Mouse (Mus musculus) liver, embryonic 12.5 days (tissue): ENCODE data around the gene Slc25a3. TPM values are rescaled to one million over a fixed set of nuclear protein-coding genes. Genes with fewer than 3 reads are reported as not detected.
A peak's percentile ranks its signal among the peaks of the same experiment; 100 is the strongest.

Experiments
- ATAC-seq: fragments of 200-750 bp; cut with Nextera tagmentation; 2 replicates; pipeline ENCODE4 v1.8.0; 2017; ENCODE audit warnings: moderate number of reproducible peaks, mild to moderate bottlenecking, moderate library complexity
- H3K27ac ChIP-seq: fragments of 300-500 bp; sonication (generic); 2 replicates; pipeline ENCODE4 v1.5.1; 2016; ENCODE audit warnings: mild to moderate bottlenecking
- H3K27me3 ChIP-seq: fragments of 300-500 bp; sonication (generic); replicated peaks from 2 replicates; pipeline ENCODE4 v1.6.1; 2016; ENCODE audit warnings: mild to moderate bottlenecking, moderate library complexity
- H3K36me3 ChIP-seq: fragments of 300-500 bp; sonication (generic); 2 replicates; pipeline ENCODE4 v1.6.1; 2016; ENCODE audit warnings: mild to moderate bottlenecking, moderate library complexity
- H3K4me1 ChIP-seq: fragments of 300-500 bp; sonication (generic); 2 replicates; pipeline ENCODE4 v1.6.1; 2016
- H3K4me2 ChIP-seq: fragments of 300-500 bp; sonication (generic); 2 replicates; pipeline ENCODE4 v1.6.1; 2016; ENCODE audit warnings: mild to moderate bottlenecking, moderate library complexity
- H3K4me3 ChIP-seq: fragments of 300-500 bp; sonication (generic); 2 replicates; pipeline ENCODE4 v1.5.1; 2016; ENCODE audit warnings: mild to moderate bottlenecking, moderate library complexity
- H3K9ac ChIP-seq: fragments of 300-500 bp; sonication (generic); 2 replicates; pipeline ENCODE4 v1.6.1; 2016; ENCODE audit warnings: mild to moderate bottlenecking, moderate library complexity
- H3K9me3 ChIP-seq: fragments of 300-500 bp; sonication (generic); replicated peaks from 2 replicates; pipeline ENCODE4 v1.6.1; 2016; ENCODE audit warnings: mild to moderate bottlenecking, moderate library complexity
- WGBS: fragments of 180-500 bp; shearing (Covaris S2); methylation state at CpG from one replicate; pipeline ENCODE4 v1.1.7; 2016; ENCODE audit not compliant: insufficient replicate concordance; 5-methylcytosine and 5-hydroxymethylcytosine counted together
- polyA plus RNA-seq: library from polyadenylated mRNA; unstranded; fragments of >200 nt; fragmentation: Nextera tagmentation; extraction: Ambion mirVana; gene quantifications from 2 replicates; pipeline ENCODE4 v1.2.1, GENCODE M21; 2016

The Slc25a3 gene
- polyA plus RNA-seq, 1 experiment from 2014 or later, result 297 TPM

GRCm38 (mm10) chr10:91138317-91138716 lies 14.5 kb upstream of the Slc25a3 start:
- no peak overlapping the region for H3K27ac ChIP-seq
- no peaks in the 10 kb centered on the region for H3K36me3 ChIP-seq
- H3K4me1 ChIP-seq, result peaks cover 20% of the 10 kb centered on the region
- 44% methylated on average over 3 of the region's 3 CpGs for WGBS
- H3K4me2 ChIP-seq, result no peak overlapping the region
- H3K9ac ChIP-seq, result no peak overlapping the region
- peak; percentile 57 for ATAC-seq
- H3K27me3 ChIP-seq, result no peaks in the 10 kb centered on the region
- no peak overlapping the region for H3K4me3 ChIP-seq
- no peaks in the 10 kb centered on the region for H3K9me3 ChIP-seq

GRCm38 (mm10) chr10:91137400-91137799 lies 13.5 kb upstream of the Slc25a3 start:
- Histone ChIP-seq H3K4me3 (no peak overlapping the region), H3K4me2 (no peak overlapping the region), H3K4me1 (peaks cover 16% of the 10 kb centered on the region), H3K36me3 (no peaks in the 10 kb centered on the region), H3K27ac (no peak overlapping the region), H3K9ac (no peak overlapping the region), H3K27me3 (no peaks in the 10 kb centered on the region), H3K9me3 (no peaks in the 10 kb centered on the region)
- ATAC-seq, result no peak; the same call in 1 of the 2 replicates
- 66% methylated on average over 9 of the region's 9 CpGs for WGBS

GRCm38 (mm10) chr10:91135302-91135972 lies 11.6 kb upstream of the Slc25a3 start:
- Histone ChIP-seq H3K36me3 (no peaks in the 10 kb centered on the region), H3K4me2 (no peak overlapping the region), H3K27ac (no peak overlapping the region), H3K9me3 (no peaks in the 10 kb centered on the region), H3K27me3 (no peaks in the 10 kb centered on the region), H3K9ac (no peak overlapping the region), H3K4me1 (peaks cover 16% of the 10 kb centered on the region), H3K4me3 (no peak overlapping the region)
- ATAC-seq, result no peak
- WGBS, result 82% methylated on average over 7 of the region's 7 CpGs

- Histone ChIP-seq H3K27me3 (no peaks in the 10 kb centered on the region), H3K27ac (no peak overlapping the region), H3K9me3 (no peaks in the 10 kb centered on the region), H3K4me2 (no peak overlapping the region), H3K9ac (no peak overlapping the region), H3K4me3 (no peak overlapping the region), H3K4me1 (peaks cover 12% of the 10 kb centered on the region), H3K36me3 (no peaks in the 10 kb centered on the region)
- 79% methylated on average over 1 of the region's 1 CpGs for WGBS
- ATAC-seq, result no peak
Observed at GRCm38 (mm10) chr10:91131565-91131964, 7.7 kb upstream of the Slc25a3 start.

GRCm38 (mm10) chr10:91130792-91131191 lies 6.9 kb upstream of the Slc25a3 start:
- Histone ChIP-seq H3K36me3 (no peaks in the 10 kb centered on the region), H3K4me1 (peaks cover 13% of the 10 kb centered on the region), H3K27me3 (no peaks in the 10 kb centered on the region), H3K9ac (no peak overlapping the region), H3K9me3 (no peaks in the 10 kb centered on the region), H3K27ac (no peak overlapping the region), H3K4me2 (no peak overlapping the region), H3K4me3 (no peak overlapping the region)
- no peak for ATAC-seq
- WGBS, result 71% methylated on average over 3 of the region's 3 CpGs

- Histone ChIP-seq H3K4me3 (no peak overlapping the region), H3K4me1 (peaks cover 19% of the 10 kb centered on the region), H3K4me2 (no peak overlapping the region), H3K9ac (no peak overlapping the region), H3K36me3 (no peaks in the 10 kb centered on the region), H3K27ac (no peak overlapping the region), H3K9me3 (no peaks in the 10 kb centered on the region), H3K27me3 (no peaks in the 10 kb centered on the region)
- no peak for ATAC-seq
- 77% methylated on average over 1 of the region's 1 CpGs for WGBS
Observed at GRCm38 (mm10) chr10:91128551-91129160, 4.8 kb upstream of the Slc25a3 start.

GRCm38 (mm10) chr10:91127395-91127794 lies 3.5 kb upstream of the Slc25a3 start:
- ATAC-seq, result no peak
- no peak overlapping the region for H3K9ac ChIP-seq
- WGBS, result 32% methylated on average over 2 of the region's 2 CpGs

GRCm38 (mm10) chr10:91126618-91127355 lies 2.9 kb upstream of the Slc25a3 start:
- peak overlapping the region; percentile 30; the same call in 1 of the 2 replicates for H3K27ac ChIP-seq
- peaks cover 30% of the 10 kb centered on the region for H3K4me1 ChIP-seq
- H3K9ac ChIP-seq, result no peak overlapping the region
- no peaks in the 10 kb centered on the region for H3K27me3 ChIP-seq
- ATAC-seq, result no peak
- peaks cover 7% of the 10 kb centered on the region for H3K36me3 ChIP-seq
- H3K4me3 ChIP-seq, result no peak overlapping the region
- 61% methylated on average over 10 of the region's 10 CpGs for WGBS
- H3K9me3 ChIP-seq, result no peaks in the 10 kb centered on the region
- H3K4me2 ChIP-seq, result no peak overlapping the region

More at GRCm38 (mm10) chr10:91127395-91127794, 3.5 kb upstream of the Slc25a3 start:
- Histone ChIP-seq H3K4me1 (peaks cover 24% of the 10 kb centered on the region), H3K9me3 (no peaks in the 10 kb centered on the region), H3K27me3 (no peaks in the 10 kb centered on the region), H3K4me2 (no peak overlapping the region), H3K4me3 (no peak overlapping the region), H3K27ac (peak overlapping the region; percentile 30; the same call in 1 of the 2 replicates), H3K36me3 (peaks cover 1% of the 10 kb centered on the region; the same call in 1 of the 2 replicates)

- H3K9ac ChIP-seq, result peak overlapping the region; percentile 98
- H3K4me1 ChIP-seq, result peaks cover 40% of the 10 kb centered on the region
- no peaks in the 10 kb centered on the region for H3K27me3 ChIP-seq
- H3K4me3 ChIP-seq, result peak overlapping the region; percentile 99
- 1% methylated on average over 44 of the region's 44 CpGs for WGBS
- H3K27ac ChIP-seq, result peak overlapping the region; percentile 93
- peak; percentile 61 for ATAC-seq
- peak overlapping the region; percentile 75 for H3K4me2 ChIP-seq
- H3K36me3 ChIP-seq, result peaks cover 40% of the 10 kb centered on the region
- no peaks in the 10 kb centered on the region for H3K9me3 ChIP-seq
Observed at GRCm38 (mm10) chr10:91123281-91123827, 505 bp downstream of the Slc25a3 start.

GRCm38 (mm10) chr10:91122646-91123045 lies 1.2 kb downstream of the Slc25a3 start:
- H3K27ac ChIP-seq, result peak overlapping the region; percentile 93

GRCm38 (mm10) chr10:91116958-91117357 lies 6.9 kb downstream of the Slc25a3 start:
- WGBS, result 82% methylated on average over 12 of the region's 12 CpGs
- Histone ChIP-seq H3K36me3 (peaks cover 97% of the 10 kb centered on the region), H3K27me3 (no peaks in the 10 kb centered on the region), H3K4me3 (no peak overlapping the region), H3K9ac (no peak overlapping the region), H3K4me2 (no peak overlapping the region), H3K4me1 (peaks cover 12% of the 10 kb centered on the region), H3K27ac (no peak overlapping the region), H3K9me3 (no peaks in the 10 kb centered on the region)
- no peak for ATAC-seq

More at GRCm38 (mm10) chr10:91122646-91123045, 1.2 kb downstream of the Slc25a3 start:
- H3K9ac ChIP-seq, result peak overlapping the region; percentile 98
- H3K27me3 ChIP-seq, result no peaks in the 10 kb centered on the region
- H3K9me3 ChIP-seq, result no peaks in the 10 kb centered on the region
- peaks cover 38% of the 10 kb centered on the region for H3K4me1 ChIP-seq
- ATAC-seq, result no peak
- H3K4me3 ChIP-seq, result peak overlapping the region; percentile 99
- peak overlapping the region; percentile 75 for H3K4me2 ChIP-seq
- WGBS, result 10% methylated on average over 6 of the region's 6 CpGs
- peaks cover 48% of the 10 kb centered on the region for H3K36me3 ChIP-seq

GRCm38 (mm10) chr10:91109841-91110240 lies 14.0 kb downstream of the Slc25a3 start:
- ATAC-seq, result no peak
- Histone ChIP-seq H3K27me3 (no peaks in the 10 kb centered on the region), H3K9ac (no peak overlapping the region), H3K4me2 (no peak overlapping the region), H3K4me1 (no peaks in the 10 kb centered on the region), H3K9me3 (no peaks in the 10 kb centered on the region), H3K27ac (no peak overlapping the region), H3K4me3 (no peak overlapping the region), H3K36me3 (peaks cover 29% of the 10 kb centered on the region)
- WGBS, result 69% methylated on average over 4 of the region's 4 CpGs
